Mouse (Mus musculus) cerebellum, adult 9-10 months (tissue): ENCODE results near the gene Tagln.

Source experiments
- DNase-seq: peaks from one replicate; pipeline ENCODE4 v3.0.0; 2022

The Tagln gene

GRCm38 (mm10) chr9:45945721-45946120, 9.9 kb upstream of the Tagln start:
- DNase-seq, result peak; percentile 73

- DNase-seq, result peak; percentile 80
Observed at GRCm38 (mm10) chr9:45944506-45945400, 8.9 kb upstream of the Tagln start.

GRCm38 (mm10) chr9:45943628-45944505, 8.0 kb upstream of the Tagln start:
- DNase-seq, result peak; percentile 74

- peak; percentile 27 for DNase-seq
Observed at GRCm38 (mm10) chr9:45942916-45943315, 7.1 kb upstream of the Tagln start.

GRCm38 (mm10) chr9:45942464-45942863, 6.6 kb upstream of the Tagln start:
- peak; percentile 22 for DNase-seq

- DNase-seq, result peak; percentile 51
Observed at GRCm38 (mm10) chr9:45941329-45941888, 5.6 kb upstream of the Tagln start.

GRCm38 (mm10) chr9:45939794-45940193, 3.9 kb upstream of the Tagln start:
- peak; percentile 18 for DNase-seq

- DNase-seq, result peak; percentile 36
Observed at GRCm38 (mm10) chr9:45938952-45939637, 3.2 kb upstream of the Tagln start.

GRCm38 (mm10) chr9:45938088-45938487, 2.2 kb upstream of the Tagln start:
- peak; percentile 35 for DNase-seq

GRCm38 (mm10) chr9:45936883-45937282, 1.0 kb upstream of the Tagln start:
- peak; percentile 73 for DNase-seq

GRCm38 (mm10) chr9:45932571-45933415, 3.1 kb downstream of the Tagln start:
- DNase-seq, result peak; percentile 29

- DNase-seq, result peak; percentile 29
Observed at GRCm38 (mm10) chr9:45931958-45932357, 3.9 kb downstream of the Tagln start.

GRCm38 (mm10) chr9:45929285-45929684, 6.6 kb downstream of the Tagln start:
- peak; percentile 9 for DNase-seq

GRCm38 (mm10) chr9:45919895-45920294, 16.0 kb downstream of the Tagln start:
- no peak for DNase-seq

- DNase-seq, result no peak
Observed at GRCm38 (mm10) chr9:45917041-45917934, 18.6 kb downstream of the Tagln start.

- DNase-seq, result no peak
Observed at GRCm38 (mm10) chr9:45915659-45916058, 20.2 kb downstream of the Tagln start.

GRCm38 (mm10) chr9:45911673-45912072, 24.2 kb downstream of the Tagln start:
- DNase-seq, result peak; percentile 52

- DNase-seq, result no peak
Observed at GRCm38 (mm10) chr9:45910995-45911394, 24.9 kb downstream of the Tagln start.

- DNase-seq, result no peak
Observed at GRCm38 (mm10) chr9:45907078-45907428, 28.8 kb downstream of the Tagln start.

- DNase-seq, result peak; percentile 89
Observed at GRCm38 (mm10) chr9:45906355-45907077, 29.3 kb downstream of the Tagln start, which contains the start of the genes Pcsk7 and Rnf214. Pcsk7 (plus strand) TSS chr9:45906497. Rnf214 (minus strand) TSS chr9:45906911.
